Mouse (Mus musculus): ENCODE data around the gene Rasgrp3.
"Not testable (repeated sequence)": the region's sequence is repeated elsewhere in the genome, so short reads cannot be mapped to it uniquely, and the experiment has no call there.

The Rasgrp3 gene

GRCm38 (mm10) chr17:75461771-75462170, 26.1 kb downstream of the Rasgrp3 start:
- no peak for DNase-seq (ENCODE audit: inconsistent ontology term)

DNA sequence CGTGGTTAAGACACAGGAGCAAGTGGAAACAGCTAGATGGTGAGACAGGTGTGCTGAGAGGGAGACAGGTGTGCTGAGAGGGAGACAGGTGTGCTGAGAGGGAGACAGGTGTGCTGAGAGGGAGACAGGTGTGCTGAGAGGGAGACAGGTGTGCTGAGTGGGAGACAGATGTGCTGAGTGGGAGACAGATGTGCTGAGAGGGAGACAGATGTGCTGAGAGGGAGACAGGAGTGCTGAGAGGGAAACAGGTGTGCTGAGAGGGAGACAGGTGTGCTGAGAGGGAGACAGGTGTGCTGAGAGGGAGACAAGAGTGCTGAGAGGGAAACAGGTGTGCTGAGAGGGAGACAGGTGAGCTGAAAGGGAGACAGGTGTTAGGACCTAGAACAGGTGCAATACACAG, 27.5 kb downstream of the Rasgrp3 start:
- DNase-seq (ENCODE audit: inconsistent ontology term) = not testable (repeated sequence)

DNA sequence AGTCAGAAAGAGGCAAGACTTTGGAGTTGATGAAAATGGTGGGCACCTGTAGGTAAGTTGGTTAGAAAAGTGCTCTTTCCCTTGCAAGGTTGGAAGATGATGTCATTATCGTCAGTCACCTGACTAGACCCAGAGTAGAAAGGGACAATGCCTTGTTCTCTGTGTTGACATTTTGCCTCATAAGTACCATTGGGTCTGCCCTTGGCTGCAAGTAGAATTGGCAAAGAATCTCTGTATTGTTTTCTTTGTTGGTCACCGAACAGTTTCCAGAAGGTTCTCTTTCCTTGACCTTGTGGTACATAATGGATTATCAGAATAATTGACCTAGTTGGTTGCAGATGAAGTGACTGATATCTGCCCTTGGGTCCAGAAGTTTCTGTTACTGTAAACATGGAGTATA, 27.9 kb downstream of the Rasgrp3 start:
- no peak for DNase-seq (ENCODE audit: inconsistent ontology term)

- DNase-seq (ENCODE audit: inconsistent ontology term) = peak; percentile 33
These were observed 28.8 kb downstream of the Rasgrp3 start for GRCm38 (mm10) chr17:75464331-75464982.

DNA sequence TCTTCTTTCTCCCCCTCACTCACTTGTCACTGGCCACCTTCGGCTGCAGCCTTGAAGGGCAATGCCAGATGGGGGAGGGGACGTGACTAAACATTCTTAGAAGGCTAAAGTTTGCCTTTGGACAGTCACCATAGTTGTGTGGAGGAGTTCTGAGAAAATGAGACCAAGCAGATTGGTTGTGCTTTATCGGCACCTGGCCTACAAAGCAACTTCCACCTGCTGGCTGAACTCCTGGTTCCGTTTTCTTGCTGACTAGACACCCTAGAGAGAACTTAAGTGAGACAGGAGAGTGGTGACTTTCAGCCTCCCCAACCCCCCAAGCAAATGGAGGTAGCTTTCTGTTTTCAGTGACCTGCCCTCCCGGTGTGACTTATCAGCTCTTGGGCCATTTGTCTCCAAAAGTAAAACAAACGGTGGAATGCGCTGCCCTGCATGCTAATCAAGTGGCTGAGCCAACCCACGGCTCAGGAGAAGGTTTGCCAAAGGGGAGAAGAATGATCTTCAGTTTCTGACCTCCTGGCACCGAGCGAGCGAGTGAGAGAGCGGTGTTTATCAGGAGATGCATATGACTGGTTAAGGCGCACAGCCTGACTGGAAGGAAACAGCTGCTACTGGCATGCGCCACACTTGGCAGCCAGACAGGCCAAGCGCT, 29.4 kb downstream of the Rasgrp3 start:
- peak; percentile 75 for DNase-seq (ENCODE audit: inconsistent ontology term)

- DNase-seq (ENCODE audit: inconsistent ontology term) = no peak
These were observed 29.9 kb downstream of the Rasgrp3 start for GRCm38 (mm10) chr17:75465635-75465997.

DNA sequence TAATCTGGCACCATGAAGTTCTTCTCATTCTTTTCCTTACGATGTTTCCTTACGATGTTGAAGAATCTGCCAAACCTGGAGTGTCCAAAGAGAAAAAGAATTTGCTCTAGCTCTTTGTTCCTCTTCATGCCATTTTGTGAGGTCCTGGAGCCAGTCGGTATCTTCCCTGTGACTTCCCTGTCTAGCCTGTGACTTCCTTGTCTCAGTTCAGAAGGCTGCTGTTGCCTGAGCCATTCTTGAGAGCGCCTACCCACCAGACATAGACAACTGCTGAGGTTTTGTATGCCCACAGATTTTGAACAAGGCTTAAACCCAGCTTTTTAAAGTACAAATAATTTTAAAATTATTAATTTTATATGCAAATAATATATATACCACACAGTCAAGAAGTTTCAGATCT, 31.3 kb downstream of the Rasgrp3 start:
- DNase-seq (ENCODE audit: inconsistent ontology term) = no peak

DNA sequence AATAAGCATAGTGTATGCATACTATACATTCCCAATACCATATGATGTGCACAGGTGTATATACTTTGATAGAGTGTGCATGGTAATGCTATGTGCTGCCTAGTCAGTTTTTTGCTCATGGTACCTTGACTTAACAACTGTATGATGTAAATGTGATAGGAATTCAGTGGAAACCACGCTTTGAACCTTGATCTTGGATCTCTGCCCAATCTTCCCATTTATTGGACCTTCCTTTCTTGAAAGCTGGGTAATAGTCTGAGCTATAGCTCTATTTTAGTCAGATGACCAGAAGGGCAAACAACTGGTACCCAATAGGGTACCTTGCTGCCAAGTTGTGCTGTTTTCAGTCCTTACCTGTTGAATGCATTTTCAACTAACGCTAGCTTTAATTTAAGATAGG, 31.8 kb downstream of the Rasgrp3 start:
- no peak for DNase-seq (ENCODE audit: inconsistent ontology term)

GRCm38 (mm10) chr17:75468479-75469114, 32.9 kb downstream of the Rasgrp3 start:
- DNase-seq (ENCODE audit: inconsistent ontology term) = no peak

- DNase-seq (ENCODE audit: inconsistent ontology term) = peak; percentile 9
These were observed 34.6 kb downstream of the Rasgrp3 start for GRCm38 (mm10) chr17:75470325-75470724.

GRCm38 (mm10) chr17:75470885-75471610, 35.4 kb downstream of the Rasgrp3 start:
- no peak for DNase-seq (ENCODE audit: inconsistent ontology term)

DNA sequence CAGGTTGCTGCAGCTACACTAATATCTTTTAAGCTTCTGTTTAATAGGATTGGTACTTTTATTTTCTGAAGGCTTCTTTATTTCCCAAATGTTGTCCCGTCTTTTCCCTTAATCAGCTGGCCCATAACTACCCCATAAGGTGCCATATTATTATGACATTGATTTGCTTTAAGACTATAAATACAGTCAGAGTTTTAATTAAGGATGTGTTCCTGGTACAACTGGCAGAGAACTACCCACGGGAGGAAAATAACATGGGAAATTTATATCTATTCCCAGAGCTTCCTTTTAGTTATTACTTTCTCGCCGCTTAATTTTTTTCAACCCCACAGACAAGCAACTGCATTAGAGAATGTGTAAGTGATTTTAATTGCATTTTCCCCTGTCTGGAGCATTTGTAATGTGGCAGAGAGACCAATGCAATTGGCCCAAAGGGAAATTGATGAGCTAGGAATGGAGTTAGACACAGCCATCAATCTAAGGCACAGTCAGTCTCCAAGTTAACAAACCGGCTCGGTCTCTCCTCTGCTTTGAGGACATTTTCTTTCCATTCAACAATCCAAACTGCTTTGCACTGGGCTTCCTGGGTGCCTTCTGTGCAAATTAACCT, 36.1 kb downstream of the Rasgrp3 start:
- no peak for DNase-seq (ENCODE audit: inconsistent ontology term)

- DNase-seq (ENCODE audit: inconsistent ontology term) = peak; percentile 81
These were observed 36.7 kb downstream of the Rasgrp3 start for GRCm38 (mm10) chr17:75472379-75472778.

GRCm38 (mm10) chr17:75475985-75476384, 40.3 kb downstream of the Rasgrp3 start:
- no peak for DNase-seq (ENCODE audit: inconsistent ontology term)

DNA sequence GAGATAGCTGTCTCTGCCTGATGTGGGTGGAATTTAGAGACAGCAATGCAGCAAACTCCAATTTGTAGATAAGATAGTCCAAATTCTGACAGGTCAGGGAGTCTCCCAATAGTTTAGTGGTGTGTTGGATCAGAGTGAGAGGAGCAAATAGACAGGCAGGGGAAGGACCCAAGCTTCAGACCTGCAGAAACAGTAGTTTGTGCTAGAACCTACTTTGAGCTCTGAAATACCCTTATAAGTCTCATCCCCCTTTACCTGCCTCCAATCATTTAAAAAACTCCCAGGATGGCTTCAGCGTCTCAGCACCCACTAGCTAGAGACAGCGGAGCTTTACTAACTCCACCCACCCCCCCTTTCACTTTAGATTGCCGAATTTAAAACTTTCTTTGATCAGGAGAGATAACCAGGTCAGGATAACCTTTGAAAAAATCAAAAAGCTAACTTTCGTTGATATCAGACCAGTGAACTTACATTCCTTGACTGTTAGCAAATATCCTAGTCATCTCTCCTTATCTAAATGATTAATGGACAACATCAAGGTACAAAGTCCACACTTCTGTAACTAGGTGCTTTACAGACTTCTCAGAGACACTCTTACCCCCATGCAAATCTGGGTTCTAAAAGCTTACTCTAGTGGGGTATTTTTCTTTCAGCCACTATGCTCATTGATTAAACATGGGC, 41.2 kb downstream of the Rasgrp3 start:
- no peak for DNase-seq (ENCODE audit: inconsistent ontology term)

DNA sequence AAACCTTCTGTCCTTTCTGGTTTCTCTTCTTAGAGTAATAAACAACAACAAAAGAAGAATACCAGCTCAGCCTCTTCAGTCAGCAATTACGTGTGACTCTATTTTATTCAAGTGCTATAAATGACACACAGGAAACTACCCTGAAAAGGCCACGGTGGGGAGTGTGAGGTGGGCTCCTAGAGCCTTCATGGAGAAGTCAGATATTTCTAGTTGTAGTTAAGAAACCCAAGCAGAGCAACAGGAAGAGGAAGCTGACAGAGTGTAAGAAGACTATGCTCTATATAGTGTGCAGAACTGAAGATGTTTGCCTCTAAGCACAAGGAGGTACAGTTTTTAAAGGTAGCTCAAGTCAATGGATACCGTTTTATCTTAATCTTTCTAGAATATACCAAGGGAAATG, 42.0 kb downstream of the Rasgrp3 start:
- no peak for DNase-seq (ENCODE audit: inconsistent ontology term)

DNA sequence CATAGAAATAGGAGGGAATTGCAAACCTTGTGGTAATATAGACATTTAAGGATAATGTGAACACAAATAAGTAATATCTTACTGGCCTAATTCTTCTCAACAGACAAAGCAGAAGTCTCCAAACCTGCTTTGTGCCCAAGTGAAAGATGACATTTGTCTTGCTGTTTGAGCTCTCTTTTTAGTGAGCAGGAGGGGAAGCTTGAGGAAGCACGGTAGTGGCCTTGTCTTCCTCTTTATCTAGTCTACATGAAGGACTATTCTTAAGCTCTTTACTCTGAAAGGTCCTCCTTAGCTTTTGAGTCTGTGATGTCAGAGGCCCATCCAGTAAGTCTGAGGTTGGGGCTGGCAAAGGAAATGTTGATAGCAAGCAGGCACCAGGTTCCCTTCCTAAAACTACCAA, 43.1 kb downstream of the Rasgrp3 start:
- DNase-seq (ENCODE audit: inconsistent ontology term) = no peak

DNA sequence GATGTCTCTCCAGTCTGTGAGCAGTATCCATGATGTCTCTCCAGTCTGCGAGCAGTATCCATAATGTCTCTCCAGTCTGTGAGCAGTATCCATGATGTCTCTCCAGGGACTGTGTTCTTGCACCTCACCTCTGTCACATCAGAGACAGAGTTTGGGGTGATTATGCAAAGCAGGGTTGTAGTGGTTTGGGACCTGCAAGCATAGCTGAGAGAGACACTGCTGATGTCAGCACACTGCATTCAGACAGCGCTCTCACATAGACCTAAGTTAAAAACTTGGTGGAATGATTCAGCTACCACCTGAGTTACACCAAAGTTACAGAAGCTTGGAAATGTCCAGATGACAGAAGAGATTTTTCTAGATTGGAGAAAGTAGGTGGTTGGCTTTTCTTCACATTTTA, 44.0 kb downstream of the Rasgrp3 start:
- no peak for DNase-seq (ENCODE audit: inconsistent ontology term)

DNA sequence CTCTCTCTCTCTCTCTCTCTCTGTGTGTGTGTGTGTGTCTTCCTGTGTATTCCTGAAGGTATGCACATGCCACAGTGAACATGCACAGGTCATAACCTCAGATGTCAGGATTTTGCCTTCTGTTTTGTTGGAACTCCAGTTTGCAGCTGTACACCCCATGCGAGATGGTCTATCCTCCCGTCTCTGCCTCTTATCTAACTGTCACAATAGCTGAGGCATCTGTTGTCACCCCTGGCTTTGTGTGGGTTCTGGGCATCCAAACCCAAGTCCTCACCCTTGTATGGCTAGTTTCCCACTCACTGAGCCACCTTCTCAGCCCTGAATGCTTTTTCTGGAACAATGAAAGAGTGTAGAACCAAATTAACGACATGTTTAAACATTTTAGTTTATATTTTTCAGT, 44.7 kb downstream of the Rasgrp3 start:
- DNase-seq (ENCODE audit: inconsistent ontology term) = no peak

GRCm38 (mm10) chr17:75486205-75486604, 50.5 kb downstream of the Rasgrp3 start:
- DNase-seq (ENCODE audit: inconsistent ontology term) = no peak

GRCm38 (mm10) chr17:75495213-75495612, 59.5 kb downstream of the Rasgrp3 start:
- no peak for DNase-seq (ENCODE audit: inconsistent ontology term)

GRCm38 (mm10) chr17:75498241-75498651, 62.5 kb downstream of the Rasgrp3 start:
- DNase-seq (ENCODE audit: inconsistent ontology term) = no peak
